Mouse (Mus musculus) brain, adult 2 months (tissue): ENCODE measurements around the gene Hydin.
"Not testable (repeated sequence)": the region's sequence is repeated elsewhere in the genome, so short reads cannot be mapped to it uniquely, and the experiment has no call there.

ENCODE experiments used
- DNase-seq: peaks from one replicate; pipeline ENCODE4 v3.0.0; 2011; ENCODE audit warnings: low read depth, low spot score

Hydin gene

GRCm38 (mm10) chr8:110266741-110267140 lies at the start of gene Hydin:
TSS of gene Hydin (plus strand) at chr8:110266977.
- DNase-seq: peak; percentile 88

- peak; percentile 10 for DNase-seq
These were observed 49.6 kb upstream of the Hydin start for GRCm38 (mm10) chr8:110217198-110217597.

- DNase-seq: peak; percentile 100
These were observed 49.1 kb upstream of the Hydin start for GRCm38 (mm10) chr8:110217681-110218131.

GRCm38 (mm10) chr8:110218511-110218910 lies 48.3 kb upstream of the Hydin start:
- no peak for DNase-seq

GRCm38 (mm10) chr8:110220936-110221335 lies 45.8 kb upstream of the Hydin start:
- DNase-seq: no peak

- no peak for DNase-seq
These were observed 36.0 kb upstream of the Hydin start for GRCm38 (mm10) chr8:110230803-110231202.

GRCm38 (mm10) chr8:110242278-110243177 lies 24.2 kb upstream of the Hydin start:
- DNase-seq: peak; percentile 63

- DNase-seq: no peak
These were observed 22.2 kb upstream of the Hydin start for GRCm38 (mm10) chr8:110244566-110244965.

- no peak for DNase-seq
These were observed 19.5 kb upstream of the Hydin start for GRCm38 (mm10) chr8:110247238-110247637.

GRCm38 (mm10) chr8:110253986-110254385 lies 12.8 kb upstream of the Hydin start:
- no peak for DNase-seq

- DNase-seq: no peak
These were observed 926 bp upstream of the Hydin start for GRCm38 (mm10) chr8:110265796-110266305.

- DNase-seq: no peak
These were observed 491 bp downstream of the Hydin start for GRCm38 (mm10) chr8:110267268-110267667.

GRCm38 (mm10) chr8:110270659-110271058 lies 3.9 kb downstream of the Hydin start:
- DNase-seq: peak; percentile 75

- DNase-seq: no peak
These were observed 6.6 kb downstream of the Hydin start for GRCm38 (mm10) chr8:110273394-110273793.

GRCm38 (mm10) chr8:110275465-110276258 lies 8.9 kb downstream of the Hydin start:
- peak; percentile 35 for DNase-seq

GRCm38 (mm10) chr8:110276259-110276560 lies 9.4 kb downstream of the Hydin start:
- DNase-seq: no peak

- DNase-seq: no peak
These were observed 45.9 kb downstream of the Hydin start for GRCm38 (mm10) chr8:110312715-110313114.

GRCm38 (mm10) chr8:110315826-110316225 lies 49.0 kb downstream of the Hydin start:
- DNase-seq: no peak

- DNase-seq: peak; percentile 73
These were observed 52.8 kb downstream of the Hydin start for GRCm38 (mm10) chr8:110319586-110319985.

GRCm38 (mm10) chr8:110321446-110321845 lies 54.7 kb downstream of the Hydin start:
- DNase-seq: no peak

- no peak for DNase-seq
These were observed 57.3 kb downstream of the Hydin start for GRCm38 (mm10) chr8:110323981-110324574.

GRCm38 (mm10) chr8:110327120-110327519 lies 60.3 kb downstream of the Hydin start:
- DNase-seq: not testable (repeated sequence)
